ENCODE assay signal across 17 mouse cellular contexts in genomic region chr1:52296178-52296577, GRCm38 (mm10).
A peak's percentile ranks its signal among the peaks of the same experiment; 100 is the strongest.
DNase-seq lines count a peak whose midpoint lies in the region; TF ChIP-seq lines count a peak whose summit lies in the region.
"Had no signal": no experiment of that assay in that cellular context is flagged by ENCODE, and none has a peak within 500 bp of the region (broad histone marks: within the 10 kb centered on the region; RNA-seq: fewer than 3 reads in every experiment).

No protein-coding gene starts in this region.

- WGBS in cerebellum, adult 2 months, result 0% methylated on average over 2 of the region's 2 CpGs
- 41% methylated on average over 2 of the region's 2 CpGs for WGBS in small intestine, adult 2 months

- intact Hi-C loops in left cerebral cortex, adult 2 months (cut with DNase I), result loop anchor here (5.0 kb wide), 1 partner anchor 556 kb away; no protein-coding TSS in a partner anchor
- intact Hi-C loops in left cerebral cortex, postnatal 4 days (cut with DNase I), result loop anchor here (10.0 kb wide), 2 partner anchors 749 to 979 kb away; no protein-coding TSS in a partner anchor

- no peak overlapping the region for H3K27ac ChIP-seq in cerebellum, adult 2 months (ENCODE audit: insufficient read depth, low read length)
- peak overlapping the region; percentile 32; the same call in 1 of the 2 replicates for H3K27ac ChIP-seq in left cerebral cortex, adult 2 months
- peak overlapping the region; percentile 51; the same call in 1 of the 2 replicates for H3K27ac ChIP-seq in small intestine, adult 2 months (ENCODE audit: insufficient read depth, low read depth, low read length)
- H3K27ac ChIP-seq: embryonic facial prominence, embryonic 13.5 days; forebrain, embryonic 12.5 days; gastrocnemius, adult 2 months; heart, embryonic 10.5 days; hindbrain, embryonic 12.5 days had no signal

- no peak overlapping the region for H3K4me3 ChIP-seq in cerebellum, adult 2 months (replicated peaks; ENCODE audit: insufficient read depth, low read depth, low read length)
- H3K4me3 ChIP-seq in left cerebral cortex, adult 2 months, result no peak overlapping the region
- no peak overlapping the region for H3K4me3 ChIP-seq in small intestine, adult 2 months (ENCODE audit: low read depth, low read length)
- H3K4me3 ChIP-seq: embryonic facial prominence, embryonic 13.5 days; forebrain, embryonic 12.5 days; gastrocnemius, adult 2 months; heart, embryonic 10.5 days; hindbrain, embryonic 12.5 days had no signal

- no peaks in the 10 kb centered on the region for H3K27me3 ChIP-seq in cerebellum, adult 2 months (ENCODE audit: control insufficient read depth, insufficient read depth, low read length)
- H3K27me3 ChIP-seq in small intestine, adult 2 months (ENCODE audit: control insufficient read depth, insufficient read depth, low read length), result no peaks in the 10 kb centered on the region
- H3K27me3 ChIP-seq: CH12.LX; embryonic facial prominence, embryonic 13.5 days; forebrain, embryonic 12.5 days; hindbrain, embryonic 12.5 days; Patski had no signal

- peak; percentile 37 to 56 for DNase-seq in cerebellum, adult 2 months
- DNase-seq in cerebellum, postnatal 4 days (ENCODE audit: low spot score in 2 of 2), result no peak
- DNase-seq in left cerebral cortex, adult 2 months (ENCODE audit: extremely low spot score in 1 of 2, low spot score in 2 of 2), result no peak
- no peak for DNase-seq in left cerebral cortex, postnatal 4 days
- DNase-seq in adrenal gland, postnatal 4 days (ENCODE audit: low spot score in 2 of 2), result no peak
- DNase-seq: adrenal gland, postnatal 14 days; gastrocnemius, adult 2 months; gastrocnemius, postnatal 25 days; heart, postnatal 10 days; heart, postnatal 4 days had no signal

- no peak for TF ChIP-seq POLR2A in cerebellum, adult 2 months (IDR thresholded peaks at IDR 0.05; ENCODE audit: borderline replicate concordance, insufficient read depth, low read length)
- no peak for TF ChIP-seq POLR2A in small intestine, adult 2 months (IDR thresholded peaks at IDR 0.05; ENCODE audit: low read depth, low read length)

- no peaks in the 10 kb centered on the region for H3K36me3 ChIP-seq in small intestine, adult 2 months (ENCODE audit: control insufficient read depth, insufficient read depth, low read length)
- H3K36me3 ChIP-seq: embryonic facial prominence, embryonic 13.5 days; forebrain, embryonic 12.5 days; heart, embryonic 10.5 days; hindbrain, embryonic 12.5 days had no signal

- no peak for TF ChIP-seq CTCF in cerebellum, adult 2 months (IDR thresholded peaks at IDR 0.05; ENCODE audit: borderline replicate concordance, insufficient read depth, low read depth, low read length)
- TF ChIP-seq CTCF in left cerebral cortex, adult 2 months (IDR thresholded peaks at IDR 0.05), result no peak
- no peak for TF ChIP-seq CTCF in small intestine, adult 2 months (IDR thresholded peaks at IDR 0.05; ENCODE audit: extremely low read depth, insufficient read length, insufficient replicate concordance, low read depth, low read length)

- no peaks in the 10 kb centered on the region for H3K4me1 ChIP-seq in cerebellum, adult 2 months (ENCODE audit: control insufficient read depth, insufficient read depth, low read length)
- H3K4me1 ChIP-seq in small intestine, adult 2 months (ENCODE audit: control insufficient read depth, insufficient read depth, insufficient read length, low read length), result peaks cover 26% of the 10 kb centered on the region
- H3K4me1 ChIP-seq: embryonic facial prominence, embryonic 13.5 days; forebrain, embryonic 12.5 days; heart, embryonic 10.5 days; hindbrain, embryonic 12.5 days had no signal

Comparison
In these comparisons a context has a peak if more than half of its experiments do, and no peak if none do; other contexts are left out.
1. DNase-seq: peak in cerebellum, adult 2 months (2 of 2); none in cerebellum, postnatal 4 days (0 of 2), left cerebral cortex, adult 2 months (0 of 2), left cerebral cortex, postnatal 4 days (single experiment) and adrenal gland, postnatal 4 days (0 of 2).